Mouse (Mus musculus) lung, adult 18-20 months (tissue): ENCODE measurements around the gene Tap2.

Experiments
- DNase-seq, 2 experiments: peaks; one replicate each; pipeline ENCODE4 v3.0.0; 2022; ENCODE audit warnings: mixed read lengths in 2 of 2

The Tap2 gene

GRCm38 (mm10) chr17:34257594-34258375, 54.5 kb downstream of the Tap2 start, which contains the start of gene H2-Ab1:
Gene H2-Ab1, plus strand, starts transcription at chr17:34257689.
- peak; percentile 85 to 90 for DNase-seq

- DNase-seq = no peak
These were observed 57.2 kb downstream of the Tap2 start for GRCm38 (mm10) chr17:34260551-34260950.

- peak; percentile 77 to 86 for DNase-seq
These were observed 58.2 kb downstream of the Tap2 start for GRCm38 (mm10) chr17:34261502-34261901.

- peak; percentile 72 to 82 for DNase-seq
These were observed 59.7 kb downstream of the Tap2 start for GRCm38 (mm10) chr17:34263068-34263467.

- DNase-seq = peak; percentile 55 to 61
These were observed 60.6 kb downstream of the Tap2 start for GRCm38 (mm10) chr17:34263811-34264371.

- DNase-seq = no peak
These were observed 61.4 kb downstream of the Tap2 start for GRCm38 (mm10) chr17:34264452-34265351.
